Comparison of ENCODE assay signal across 8 mouse cellular contexts in genomic region chr11:97684063-97684680, GRCm38 (mm10). TPM values are rescaled to one million over a fixed set of nuclear protein-coding genes. Genes with fewer than 3 reads are reported as not detected.
DNase-seq lines count a peak whose midpoint lies in the region; ATAC-seq lines count a peak whose summit lies in the region.
"Had no signal": no experiment of that assay in that cellular context is flagged by ENCODE, and none has a peak within 500 bp of the region (broad histone marks: within the 10 kb centered on the region; RNA-seq: fewer than 3 reads in every experiment).

No protein-coding gene starts in this region.

- peak overlapping the region; percentile 92 for H3K27ac ChIP-seq in lung, embryonic 15.5 days
- H3K27ac ChIP-seq in forebrain, embryonic 13.5 days = no peak overlapping the region
- H3K27ac ChIP-seq: hindbrain, embryonic 15.5 days had no signal

- no peaks in the 10 kb centered on the region for H3K27me3 ChIP-seq in lung, embryonic 15.5 days
- H3K27me3 ChIP-seq in megakaryocyte, embryonic 14.5 days (replicated peaks) = peaks cover 29% of the 10 kb centered on the region
- H3K27me3 ChIP-seq in forebrain, embryonic 13.5 days = no peaks in the 10 kb centered on the region
- H3K27me3 ChIP-seq: hindbrain, embryonic 15.5 days had no signal

- peaks cover 66% of the 10 kb centered on the region for H3K4me1 ChIP-seq in lung, embryonic 15.5 days
- H3K4me1 ChIP-seq in megakaryocyte, embryonic 14.5 days = peaks cover 38% of the 10 kb centered on the region
- peaks cover 29% of the 10 kb centered on the region for H3K4me1 ChIP-seq in forebrain, embryonic 13.5 days

- no peak overlapping the region for H3K4me2 ChIP-seq in lung, embryonic 15.5 days
- H3K4me2 ChIP-seq in forebrain, embryonic 13.5 days = no peak overlapping the region

- DNase-seq in lung, adult 18-20 months = no peak
- peak; percentile 68 to 69 for DNase-seq in thymus, postnatal 36 days
- DNase-seq in cerebellum, postnatal 36 days = no peak

- no peak overlapping the region for H3K9ac ChIP-seq in lung, embryonic 15.5 days
- no peak overlapping the region for H3K9ac ChIP-seq in forebrain, embryonic 13.5 days
- H3K9ac ChIP-seq: hindbrain, embryonic 15.5 days had no signal

- WGBS in lung, embryonic 15.5 days = 75% methylated on average over 6 of the region's 6 CpGs
- WGBS in forebrain, embryonic 13.5 days = 79% methylated on average over 6 of the region's 6 CpGs

- H3K4me3 ChIP-seq in lung, embryonic 15.5 days = no peak overlapping the region
- peak overlapping the region; percentile 19 for H3K4me3 ChIP-seq in megakaryocyte, embryonic 14.5 days (replicated peaks)
- no peak overlapping the region for H3K4me3 ChIP-seq in forebrain, embryonic 13.5 days
- H3K4me3 ChIP-seq: hindbrain, embryonic 15.5 days had no signal

- peaks cover 31% of the 10 kb centered on the region for H3K36me3 ChIP-seq in lung, embryonic 15.5 days
- H3K36me3 ChIP-seq in megakaryocyte, embryonic 14.5 days (replicated peaks; ENCODE audit: low read length) = peaks cover 35% of the 10 kb centered on the region
- peaks cover 46% of the 10 kb centered on the region for H3K36me3 ChIP-seq in forebrain, embryonic 13.5 days (ENCODE audit: poor library complexity, severe bottlenecking)

- no peak for ATAC-seq in lung, embryonic 15.5 days (ENCODE audit: borderline replicate concordance, extremely low read depth, low FRiP score, low TSS enrichment)
- ATAC-seq in activated CD4-positive, CD25-positive, alpha-beta regulatory T cell, adult 4 months = peak; percentile 87
- ATAC-seq in forebrain, embryonic 13.5 days = no peak

- no peaks in the 10 kb centered on the region for H3K9me3 ChIP-seq in lung, embryonic 15.5 days
- no peaks in the 10 kb centered on the region for H3K9me3 ChIP-seq in megakaryocyte, embryonic 14.5 days
- no peaks in the 10 kb centered on the region for H3K9me3 ChIP-seq in forebrain, embryonic 13.5 days (replicated peaks)
- H3K9me3 ChIP-seq: hindbrain, embryonic 15.5 days had no signal

RNA-seq across cellular contexts. Expression of gene Cisd3, which starts 1.5 kb away (rescaled TPM):
- polyA plus RNA-seq in lung, embryonic 15.5 days (2015; fragmentation: Nextera tagmentation; extraction: Ambion mirVana) = 44.1 and 45.5 TPM in 2 replicates
- 10 to 100 TPM; 91.3 to 99.5 TPM for polyA plus RNA-seq in activated CD4-positive, CD25-positive, alpha-beta regulatory T cell, adult 4 months (2017; shearing (Covaris generic))
- polyA plus RNA-seq in megakaryocyte, embryonic 14.5 days (2012; ENCODE audit: insufficient read depth, low replicate concordance) = 0.45 TPM in 1 of 2 replicates, not detected in the other
- 12.8 and 17.3 TPM in 2 replicates for polyA plus RNA-seq in forebrain, embryonic 13.5 days (2015; fragmentation: Nextera tagmentation; extraction: Ambion mirVana)

RNA-seq across cellular contexts. Expression of gene Pcgf2, which starts 16.1 kb away (rescaled TPM):
- polyA plus RNA-seq in lung, embryonic 15.5 days (2015; fragmentation: Nextera tagmentation; extraction: Ambion mirVana) = 12.1 and 13.2 TPM in 2 replicates
- polyA plus RNA-seq in activated CD4-positive, CD25-positive, alpha-beta regulatory T cell, adult 4 months (2017; shearing (Covaris generic)) = 1 to 10 TPM; 3.1 to 4.7 TPM
- polyA plus RNA-seq in megakaryocyte, embryonic 14.5 days (2012; ENCODE audit: insufficient read depth, low replicate concordance) = 83.4 and 214 TPM in 2 replicates
- 21.5 and 22.9 TPM in 2 replicates for polyA plus RNA-seq in forebrain, embryonic 13.5 days (2015; fragmentation: Nextera tagmentation; extraction: Ambion mirVana)

RNA-seq across cellular contexts. Expression of gene Psmb3, which starts 19.0 kb away (rescaled TPM):
- 465 and 505 TPM in 2 replicates for polyA plus RNA-seq in lung, embryonic 15.5 days (2015; fragmentation: Nextera tagmentation; extraction: Ambion mirVana)
- polyA plus RNA-seq in activated CD4-positive, CD25-positive, alpha-beta regulatory T cell, adult 4 months (2017; shearing (Covaris generic)) = 100 to 1,000 TPM; 422 to 486 TPM
- polyA plus RNA-seq in megakaryocyte, embryonic 14.5 days (2012; ENCODE audit: insufficient read depth, low replicate concordance) = 44.4 and 47.3 TPM in 2 replicates
- polyA plus RNA-seq in forebrain, embryonic 13.5 days (2015; fragmentation: Nextera tagmentation; extraction: Ambion mirVana) = 559 and 571 TPM in 2 replicates

RNA-seq across cellular contexts. Expression of gene Mllt6, which starts 21.0 kb away (rescaled TPM):
- 3.2 and 3.3 TPM in 2 replicates for polyA plus RNA-seq in lung, embryonic 15.5 days (2015; fragmentation: Nextera tagmentation; extraction: Ambion mirVana)
- 10 to 100 TPM; 13.9 to 15.2 TPM for polyA plus RNA-seq in activated CD4-positive, CD25-positive, alpha-beta regulatory T cell, adult 4 months (2017; shearing (Covaris generic))
- polyA plus RNA-seq in megakaryocyte, embryonic 14.5 days (2012; ENCODE audit: insufficient read depth, low replicate concordance) = 8.6 TPM in 2 replicates
- polyA plus RNA-seq in forebrain, embryonic 13.5 days (2015; fragmentation: Nextera tagmentation; extraction: Ambion mirVana) = 3.2 and 3.5 TPM in 2 replicates

RNA-seq across cellular contexts. Expression of gene Epop, which starts 54.7 kb away (rescaled TPM):
- polyA plus RNA-seq in lung, embryonic 15.5 days (2015; fragmentation: Nextera tagmentation; extraction: Ambion mirVana) = 4.3 and 4.4 TPM in 2 replicates
- polyA plus RNA-seq in activated CD4-positive, CD25-positive, alpha-beta regulatory T cell, adult 4 months (2017; shearing (Covaris generic)) = under 1 TPM; 0.40 to 0.61 TPM
- 44.1 and 83.5 TPM in 2 replicates for polyA plus RNA-seq in megakaryocyte, embryonic 14.5 days (2012; ENCODE audit: insufficient read depth, low replicate concordance)
- 3.5 and 3.9 TPM in 2 replicates for polyA plus RNA-seq in forebrain, embryonic 13.5 days (2015; fragmentation: Nextera tagmentation; extraction: Ambion mirVana)

Comparison
In these comparisons a context has a peak if more than half of its experiments do, and no peak if none do; other contexts are left out.
1. DNase-seq: peak in thymus, postnatal 36 days (2 of 2); none in lung, adult 18-20 months (0 of 2) and cerebellum, postnatal 36 days (0 of 2).